10 mouse cellular contexts compared by ENCODE assay signal in the genomic region with DNA sequence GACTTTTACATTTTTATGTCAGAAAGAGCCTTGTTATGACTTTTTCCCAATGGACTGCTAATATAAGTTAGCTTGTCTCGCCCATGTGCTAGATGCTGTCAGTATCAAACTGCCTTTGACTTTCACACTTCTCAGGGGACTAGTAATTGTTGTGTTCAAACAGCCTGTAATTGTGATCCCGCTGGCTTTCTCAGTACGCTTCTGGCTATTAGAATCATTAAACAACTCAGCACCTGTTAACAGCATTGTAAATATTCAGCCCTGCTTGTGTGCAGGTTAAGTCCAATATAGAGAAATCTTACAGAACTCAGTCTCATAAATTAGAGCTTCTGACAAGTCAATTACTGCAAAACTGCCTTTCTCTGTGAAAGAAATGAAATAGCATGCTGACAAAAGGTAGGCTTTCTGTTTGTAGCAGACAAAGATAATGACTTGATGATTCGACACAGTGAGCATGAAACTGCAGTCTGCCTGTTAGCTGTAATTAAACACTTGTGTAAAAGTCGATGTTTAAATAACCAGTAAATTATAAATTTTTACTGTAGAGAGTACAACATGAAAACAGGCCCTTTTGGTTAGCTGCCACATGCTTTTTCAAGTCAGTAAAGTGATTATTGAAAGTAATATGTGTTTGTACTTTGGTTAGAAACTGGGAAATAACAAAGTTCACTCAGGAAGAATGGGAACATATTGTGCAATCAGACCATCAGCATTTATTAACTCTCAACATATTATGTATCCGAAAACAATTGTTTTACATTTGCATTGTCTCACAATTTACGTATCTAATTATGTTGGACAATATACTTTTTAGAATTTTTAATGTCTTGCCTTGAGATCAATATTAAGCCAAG.
A peak's percentile ranks its signal among the peaks of the same experiment; 100 is the strongest.
DNase-seq lines count a peak whose midpoint lies in the region; ATAC-seq and TF ChIP-seq lines count a peak whose summit lies in the region.
"Had no signal": no experiment of that assay in that cellular context is flagged by ENCODE, and none has a peak within 500 bp of the region (broad histone marks: within the 10 kb centered on the region; RNA-seq: fewer than 3 reads in every experiment).

No protein-coding gene starts in this region.

- H3K36me3 ChIP-seq in kidney, adult 2 months (ENCODE audit: control insufficient read depth, insufficient read depth, low read length), result no peaks in the 10 kb centered on the region
- peaks cover 0 to 13% of the 10 kb centered on the region in 2 experiments; a peak in 3 of 4 replicates for H3K36me3 ChIP-seq in MEL (ENCODE audit: control insufficient read depth in 1 of 2, insufficient read depth in 2 of 2, low read length in 2 of 2)
- H3K36me3 ChIP-seq in forebrain, embryonic 15.5 days, result no peaks in the 10 kb centered on the region

- no peak for TF ChIP-seq POLR2A in kidney, adult 2 months (IDR thresholded peaks at IDR 0.05; ENCODE audit: low read depth, low read length)
- TF ChIP-seq POLR2A in MEL (IDR thresholded peaks at IDR 0.05; ENCODE audit: control insufficient read depth in 1 of 2, insufficient read depth in 1 of 2, low read depth in 1 of 2, low read length in 2 of 2, poor library complexity in 1 of 2), result no peak

- 41% methylated on average over 7 of the region's 7 CpGs for WGBS in kidney, adult 2 months
- WGBS in forebrain, embryonic 15.5 days, result 25% methylated on average over 7 of the region's 7 CpGs

- no peak overlapping the region for H3K4me2 ChIP-seq in forebrain, embryonic 15.5 days (replicated peaks)
- H3K4me2 ChIP-seq: limb, embryonic 15.5 days had no signal

- peak; percentile 38; the same call in 1 of the 2 replicates for ATAC-seq in forebrain, embryonic 15.5 days (replicated peaks)
- 0 out of 2 replicates have a peak, but pooled peaks have one; percentile 28 for ATAC-seq in megakaryocyte progenitor cell, adult 5-6 weeks (replicated peaks; ENCODE audit: poor library complexity)

- no peak for TF ChIP-seq RAD21 in MEL (IDR thresholded peaks at IDR 0.05; ENCODE audit: low read depth, low read length)

- H3K79me2 ChIP-seq in MEL (ENCODE audit: control insufficient read depth, insufficient read depth, low read length, poor library complexity), result no peaks in the 10 kb centered on the region

- no peaks in the 10 kb centered on the region for H3K4me1 ChIP-seq in kidney, adult 2 months (ENCODE audit: control insufficient read depth, insufficient read depth, low read length)
- peaks cover 2 to 8% of the 10 kb centered on the region in 2 experiments; a peak in 2 of 4 replicates for H3K4me1 ChIP-seq in MEL (ENCODE audit: control insufficient read depth in 1 of 2, insufficient read depth in 2 of 2, low read length in 2 of 2)
- peaks cover 6% of the 10 kb centered on the region; the same call in 1 of the 2 replicates for H3K4me1 ChIP-seq in forebrain, embryonic 15.5 days
- H3K4me1 ChIP-seq: limb, embryonic 15.5 days had no signal

- peak overlapping the region; percentile 38 for H3K27ac ChIP-seq in kidney, adult 2 months (ENCODE audit: insufficient read depth, low read depth, low read length)
- H3K27ac ChIP-seq in MEL (ENCODE audit: control insufficient read depth, low read depth, low read length), result peak overlapping the region; percentile 52
- H3K27ac ChIP-seq in forebrain, embryonic 15.5 days (replicated peaks), result 0 out of 2 replicates have a peak overlapping the region, but pooled peaks have one; percentile 6
- H3K27ac ChIP-seq: limb, embryonic 15.5 days had no signal

- no peak overlapping the region for H3K4me3 ChIP-seq in kidney, adult 2 months (ENCODE audit: insufficient read depth, low read depth, low read length)
- H3K4me3 ChIP-seq in MEL (ENCODE audit: control insufficient read depth in 1 of 2, insufficient read depth in 1 of 2, low read depth in 2 of 2, low read length in 2 of 2), result peak overlapping the region; percentile 21 to 78
- H3K4me3 ChIP-seq in forebrain, embryonic 15.5 days, result no peak overlapping the region
- H3K4me3 ChIP-seq: limb, embryonic 15.5 days had no signal

- no peak for TF ChIP-seq CTCF in kidney, adult 2 months (conservative IDR thresholded peaks at IDR 0.05; ENCODE audit: insufficient read depth, insufficient read length, low read depth, low read length)
- TF ChIP-seq CTCF in MEL (IDR thresholded peaks at IDR 0.05 in 2 of 3, conservative IDR thresholded peaks at IDR 0.05 in 1 of 3; ENCODE audit: control insufficient read depth in 1 of 3, insufficient read depth in 1 of 3, low read depth in 2 of 3, low read length in 3 of 3, poor library complexity in 1 of 3, severe bottlenecking in 1 of 3), result no peak

- H3K27me3 ChIP-seq in kidney, adult 2 months (replicated peaks; ENCODE audit: control insufficient read depth, insufficient read depth, low read length), result no peaks in the 10 kb centered on the region
- no peaks in the 10 kb centered on the region for H3K27me3 ChIP-seq in MEL (ENCODE audit: control insufficient read depth in 1 of 2, insufficient read depth in 2 of 2, low read length in 2 of 2)
- H3K27me3 ChIP-seq in forebrain, embryonic 15.5 days, result no peaks in the 10 kb centered on the region
- H3K27me3 ChIP-seq: limb, embryonic 15.5 days had no signal

- H3K9me3 ChIP-seq in MEL (replicated peaks; ENCODE audit: insufficient read depth, low read length), result no peaks in the 10 kb centered on the region
- no peaks in the 10 kb centered on the region for H3K9me3 ChIP-seq in forebrain, embryonic 15.5 days
- H3K9me3 ChIP-seq: limb, embryonic 15.5 days had no signal

- peak; percentile 32 for DNase-seq in kidney, adult 2 months
- DNase-seq in kidney, postnatal 4 days, result no peak
- DNase-seq in MEL (ENCODE audit: low read depth, low spot score), result peak; percentile 77
- DNase-seq in heart, postnatal 25 days (ENCODE audit: low spot score), result no peak
- no peak for DNase-seq in gastrocnemius, adult 8-10 months (ENCODE audit: low spot score in 2 of 2)
- DNase-seq in left cerebral cortex, adult 8-10 months (ENCODE audit: low spot score in 2 of 2), result no peak
- DNase-seq: right cerebral cortex, postnatal 14 days had no signal

- peak overlapping the region; percentile 61 for H3K9ac ChIP-seq in MEL (ENCODE audit: control insufficient read depth, low read depth, low read length, poor library complexity, severe bottlenecking)
- no peak overlapping the region for H3K9ac ChIP-seq in forebrain, embryonic 15.5 days (replicated peaks)
- H3K9ac ChIP-seq: limb, embryonic 15.5 days had no signal

- TF ChIP-seq EP300 in MEL (IDR thresholded peaks at IDR 0.05; ENCODE audit: low read depth in 1 of 2, low read length in 2 of 2), result no peak

- intact Hi-C loops in heart, postnatal 25 days (cut with DNase I), result no loop called here

TF ChIP-seq in MEL, 35 proteins besides CTCF, POLR2A, EP300 and RAD21:
- peak; percentile 66 for TF ChIP-seq SIN3A (IDR thresholded peaks at IDR 0.05; ENCODE audit: low read length)
- TF ChIP-seq MAZ (IDR thresholded peaks at IDR 0.05; ENCODE audit: low read depth, low read length), result no peak
- TF ChIP-seq BHLHE40 (IDR thresholded peaks at IDR 0.05; ENCODE audit: borderline replicate concordance, low read depth, low read length), result peak; percentile 82
- TF ChIP-seq GATA1 (IDR thresholded peaks at IDR 0.05; ENCODE audit: low read depth, low read length), result peak; percentile 31; the same call in 1 of the 2 replicates
- TF ChIP-seq ZC3H11A (IDR thresholded peaks at IDR 0.05; ENCODE audit: low read depth, low read length), result peak; percentile 99
- TF ChIP-seq ELF1 (IDR thresholded peaks at IDR 0.05; ENCODE audit: low read depth, low read length), result no peak
- peak; percentile 73 for TF ChIP-seq HCFC1 (IDR thresholded peaks at IDR 0.05; ENCODE audit: low read depth, low read length)
- no peak for TF ChIP-seq ZKSCAN1 (IDR thresholded peaks at IDR 0.05; ENCODE audit: low read depth, low read length)
- TF ChIP-seq MYC (IDR thresholded peaks at IDR 0.05; ENCODE audit: low read depth, low read length), result peak; percentile 31; the same call in 1 of the 2 replicates

Comparison
In these comparisons a context has a peak if more than half of its experiments do, and no peak if none do; other contexts are left out.
1. DNase-seq: peak in kidney, adult 2 months (single experiment) and MEL (single experiment); none in kidney, postnatal 4 days (0 of 2), heart, postnatal 25 days (single experiment), gastrocnemius, adult 8-10 months (0 of 2) and left cerebral cortex, adult 8-10 months (0 of 2).
2. H3K4me3 ChIP-seq: peak in MEL (2 of 2); none in kidney, adult 2 months (single experiment) and forebrain, embryonic 15.5 days (single experiment).
3. Peak in every context shown above with its lines, with median percentiles within 50 percentile points of each other: H3K27ac ChIP-seq.